Mouse (Mus musculus) olfactory bulb, adult 2 months (tissue): ENCODE measurements around the gene Qrsl1.

ENCODE experiments used
- CTCF ChIP-seq: fragments of 200-500 bp; IDR thresholded peaks from 2 replicates; pipeline ENCODE4 v1.5.1; 2012; ENCODE audit warnings: low read depth, mild to moderate bottlenecking, low read length, moderate library complexity; ENCODE audit not compliant: insufficient read depth
- POLR2A ChIP-seq: fragments of 200-500 bp; IDR thresholded peaks from 2 replicates; pipeline ENCODE4 v1.6.1; 2012; ENCODE audit warnings: mild to moderate bottlenecking, low read depth, low read length, moderate library complexity; ENCODE audit not compliant: insufficient read depth

DNA sequence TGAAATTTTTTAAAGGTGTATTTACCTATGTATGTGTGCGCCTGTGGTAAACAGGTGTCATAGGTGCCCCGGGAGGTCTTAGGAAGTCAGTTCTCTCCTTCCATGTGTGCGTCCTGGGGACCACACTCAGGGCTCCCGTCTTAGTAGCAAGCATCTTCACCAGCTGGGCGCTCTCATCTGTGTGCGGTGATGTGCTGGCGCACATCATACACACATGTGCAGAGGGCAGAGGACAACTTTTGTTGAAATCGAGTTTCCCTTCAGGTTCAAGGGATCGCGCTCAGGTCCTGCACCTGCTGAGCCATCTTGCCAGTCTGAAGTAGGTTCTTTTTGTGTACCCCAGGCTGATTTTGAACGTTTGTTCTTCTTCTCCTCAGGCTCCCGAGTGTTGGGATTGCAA is 14.6 kb upstream of the Qrsl1 start:
- TF ChIP-seq CTCF (no peak), POLR2A (no peak)
